Mouse (Mus musculus): Measurements from ENCODE around the gene Nr1h3.
A peak's percentile ranks its signal among the peaks of the same experiment; 100 is the strongest.
"Not testable (repeated sequence)": the region's sequence is repeated elsewhere in the genome, so short reads cannot be mapped to it uniquely, and the experiment has no call there.

Nr1h3 gene

DNA sequence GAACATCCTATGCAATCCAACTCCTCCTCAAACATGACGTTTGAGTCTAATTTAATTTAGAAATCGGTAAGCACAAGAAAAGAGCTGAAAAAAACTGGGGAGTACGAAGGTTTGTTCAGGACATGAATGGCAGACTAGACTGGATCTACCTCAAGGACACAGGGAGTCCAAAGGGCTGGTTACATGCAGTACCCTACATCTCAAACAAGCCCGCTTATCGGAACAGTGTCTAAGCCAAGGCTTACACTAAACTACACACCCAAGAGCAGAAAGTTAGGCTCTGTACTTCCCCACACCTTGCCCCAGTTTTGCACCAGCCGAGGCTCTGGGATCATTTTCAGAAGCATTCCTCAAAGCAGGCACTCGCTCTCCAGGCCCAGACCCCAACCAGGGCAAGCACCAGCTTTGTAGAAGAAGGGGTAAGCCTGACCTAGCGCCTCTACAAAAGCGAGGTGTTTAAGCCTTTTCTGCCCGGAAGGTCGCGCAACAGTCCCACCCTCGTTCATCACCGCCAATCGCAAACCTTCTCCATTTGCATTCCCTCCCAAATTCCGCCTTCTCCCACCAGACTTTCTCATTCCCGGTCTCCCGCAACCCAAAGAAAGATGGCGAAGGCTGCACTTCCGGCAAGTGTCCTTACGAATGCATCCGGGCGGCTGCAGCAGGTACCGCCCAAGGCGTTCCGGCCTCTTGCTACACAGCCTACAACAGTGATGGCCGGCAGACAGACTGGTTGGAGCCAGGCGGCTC, at the start of gene Nr1h3, which contains the start of gene Acp2:
Nr1h3 (minus strand) TSS at position 613 of the 750 bp plus-strand sequence.
Acp2 (plus strand) TSS at position 664 of the 750 bp plus-strand sequence.
- DNase-seq (ENCODE audit: low read depth, low spot score): peak; percentile 89

DNA sequence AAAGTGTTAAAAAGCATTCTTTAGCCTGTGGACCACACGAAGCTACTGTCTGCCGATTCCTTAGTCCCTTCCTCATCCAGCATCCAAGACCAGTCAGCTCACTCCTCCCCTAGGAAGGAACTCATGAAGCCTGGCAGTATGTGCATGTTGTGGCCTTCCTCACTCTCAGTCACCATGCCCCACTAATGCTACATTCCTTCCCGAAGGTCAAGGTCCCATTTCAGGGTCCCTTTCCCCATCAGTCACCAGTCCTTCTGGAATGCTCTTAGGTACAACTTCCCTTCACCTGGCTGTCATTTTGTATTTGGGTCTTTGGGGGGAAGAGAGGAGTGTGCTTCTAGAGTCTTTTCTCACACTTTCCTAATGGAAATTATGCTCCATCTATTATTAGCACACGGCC, 49.4 kb upstream of the Nr1h3 start:
- DNase-seq (ENCODE audit: low read depth, low spot score): no peak

DNA sequence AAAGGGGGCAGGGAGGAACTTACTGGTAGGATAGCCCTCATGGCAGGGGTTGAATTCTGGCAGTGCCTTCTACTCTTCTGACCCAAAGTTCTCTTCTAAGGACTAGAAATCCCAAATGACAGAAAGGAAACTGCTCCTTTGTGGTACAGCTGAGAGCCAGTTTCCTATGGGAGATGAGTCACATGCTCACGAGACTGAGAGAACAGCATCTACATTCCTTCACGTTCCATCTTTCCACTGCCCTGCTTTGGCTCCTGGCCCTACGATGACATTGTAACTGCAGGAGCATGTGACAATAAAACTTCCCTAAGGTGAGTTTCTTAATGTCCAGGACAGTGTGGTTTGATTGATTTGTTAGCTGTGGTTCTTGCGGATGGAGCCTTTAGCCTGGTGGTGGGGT, 45.7 kb upstream of the Nr1h3 start:
- DNase-seq (ENCODE audit: low read depth, low spot score): no peak

DNA sequence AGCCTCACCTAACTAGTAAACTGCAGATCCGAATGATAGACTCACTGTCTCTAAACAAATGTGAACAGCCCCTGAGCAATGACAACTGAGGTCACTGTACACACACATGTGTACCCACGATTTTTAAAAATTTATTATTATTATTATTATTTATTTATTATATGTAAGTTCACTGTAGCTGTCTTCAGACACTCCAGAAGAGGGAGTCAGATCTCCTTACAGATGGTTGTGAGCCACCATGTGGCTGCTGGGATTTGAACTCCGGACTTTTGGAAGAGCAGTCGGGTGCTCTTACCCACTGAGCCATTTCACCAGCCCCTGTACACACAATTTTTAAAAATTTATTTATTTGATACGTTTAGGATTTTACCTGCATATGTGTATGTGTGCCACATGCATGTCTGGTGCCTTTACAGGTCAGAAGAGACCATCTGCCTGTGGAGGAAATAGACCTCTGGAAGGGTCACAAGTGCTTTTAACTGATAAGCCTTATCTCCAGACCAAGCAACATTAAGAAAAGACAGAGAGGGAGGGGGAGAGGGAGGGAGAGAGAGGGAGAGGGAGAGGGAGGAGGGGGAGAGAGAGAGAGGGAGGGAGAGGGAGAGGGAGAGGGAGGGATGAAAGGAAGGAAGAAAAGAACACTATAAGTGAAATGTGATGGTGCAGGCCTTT, 42.1 kb upstream of the Nr1h3 start:
- DNase-seq (ENCODE audit: low read depth, low spot score): no peak

DNA sequence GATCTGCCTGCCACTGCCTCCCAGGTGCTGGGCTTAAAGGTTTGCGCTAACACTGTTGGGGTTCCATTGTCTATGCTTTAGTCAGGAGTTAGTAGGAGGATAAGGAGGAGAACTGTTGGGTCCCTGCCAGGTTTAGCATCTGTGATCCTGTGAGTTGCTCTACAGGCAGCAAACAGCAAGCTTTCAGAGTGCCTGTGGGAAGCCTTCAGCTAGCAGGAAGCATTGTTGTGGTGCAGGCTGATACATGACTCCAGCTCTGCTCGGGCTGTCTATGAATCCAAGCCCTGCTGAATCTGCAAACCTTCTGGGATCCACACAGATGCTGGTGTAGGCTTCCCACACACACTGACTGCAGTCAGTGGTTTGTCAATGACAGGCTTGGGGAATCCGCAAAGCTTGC, 40.8 kb upstream of the Nr1h3 start:
- no peak for DNase-seq (ENCODE audit: low read depth, low spot score)

DNA sequence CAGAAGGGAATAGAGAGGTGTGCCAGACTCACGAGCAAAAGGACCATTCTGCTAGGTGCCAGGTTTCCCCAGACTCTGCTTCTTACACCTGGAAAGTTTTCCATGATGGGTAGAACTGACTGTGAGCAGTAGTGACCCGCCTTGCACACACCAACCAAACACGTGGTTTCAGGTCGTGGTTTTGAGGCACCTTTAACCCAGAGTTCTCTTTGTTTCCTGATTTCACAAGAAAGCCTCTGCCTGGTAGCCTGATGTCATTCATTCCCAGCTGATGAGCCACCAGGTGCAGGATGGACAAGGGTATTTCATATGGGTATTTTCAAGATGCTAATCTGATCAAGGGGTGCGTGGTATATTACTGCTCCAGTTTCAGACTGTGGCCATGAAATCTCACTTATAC, 39.9 kb upstream of the Nr1h3 start:
- DNase-seq (ENCODE audit: low read depth, low spot score): no peak

DNA sequence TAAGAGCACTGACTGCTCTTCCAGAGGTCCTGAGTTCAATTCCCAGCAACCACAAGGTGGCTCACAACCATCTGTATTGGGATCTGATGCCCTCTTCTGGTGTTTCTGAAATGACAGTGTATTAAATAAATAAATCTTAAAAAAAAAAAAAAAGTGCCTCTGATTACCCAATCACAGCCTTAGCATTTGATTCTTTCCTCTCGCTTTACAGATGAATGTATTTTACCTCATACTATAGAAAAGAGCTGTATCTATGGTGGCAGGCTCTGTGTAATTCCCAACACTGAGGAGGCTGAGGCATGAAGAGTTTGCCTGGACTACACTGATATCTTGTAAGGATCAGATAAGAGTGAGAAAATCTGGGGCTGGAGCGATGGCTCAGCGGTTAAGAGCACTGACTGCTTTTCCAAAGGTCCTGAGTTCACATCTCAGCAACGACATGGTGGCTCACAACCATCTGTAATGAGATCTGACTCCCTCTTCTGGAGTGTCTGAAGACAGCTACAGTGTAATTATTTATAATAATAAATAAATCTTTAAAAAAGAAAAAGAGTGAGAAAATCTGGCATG, 35.0 kb upstream of the Nr1h3 start:
- DNase-seq (ENCODE audit: low read depth, low spot score): not testable (repeated sequence)

DNA sequence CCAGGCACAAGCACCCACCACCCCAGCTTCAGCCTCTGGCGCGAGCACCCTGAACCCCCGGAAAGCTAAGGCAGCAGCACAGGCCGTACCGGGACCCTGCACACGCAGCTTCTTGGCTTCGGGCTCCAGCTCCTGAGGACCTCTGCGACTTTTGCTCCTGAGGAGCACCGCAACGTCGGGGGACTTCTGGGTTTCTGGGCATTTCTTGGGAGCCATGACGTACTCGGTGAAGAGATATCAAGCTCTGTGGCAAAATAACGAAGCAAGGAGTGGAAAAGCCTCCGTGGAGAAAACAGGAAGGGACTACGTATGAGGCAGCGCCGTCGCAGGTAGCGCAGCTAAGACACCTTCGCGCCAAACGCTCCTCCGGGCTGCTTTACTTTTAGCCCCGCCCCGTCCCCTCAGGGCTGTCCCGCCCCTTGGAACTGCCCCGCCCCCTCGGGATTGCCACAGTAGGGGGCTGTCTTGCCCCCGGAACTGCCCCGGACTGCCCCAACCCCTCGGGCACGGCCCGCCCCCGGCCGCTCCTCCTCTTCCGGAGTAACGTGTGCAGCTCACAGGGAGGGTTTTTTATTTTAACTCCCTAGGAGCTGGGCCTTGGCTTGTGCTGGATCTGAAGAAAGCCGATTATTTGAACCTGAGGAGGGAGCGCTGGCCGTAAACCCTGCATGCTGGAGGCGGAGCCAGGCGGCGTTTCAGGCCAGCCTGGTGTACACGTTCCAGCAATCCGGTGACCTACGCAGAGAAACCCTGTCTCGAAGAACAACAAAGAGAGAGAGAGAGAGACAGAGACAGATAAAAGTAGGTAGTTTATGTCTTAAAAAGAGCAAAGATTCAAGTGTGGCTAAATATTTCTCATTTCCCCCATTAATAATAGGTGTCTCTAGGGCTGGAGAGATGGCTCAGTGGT, 34.2 kb upstream of the Nr1h3 start, which contains the start of gene Ddb2:
Ddb2 (minus strand) TSS at position 382 of the 910 bp plus-strand sequence.
- peak; percentile 90 for DNase-seq (ENCODE audit: low read depth, low spot score)

DNA sequence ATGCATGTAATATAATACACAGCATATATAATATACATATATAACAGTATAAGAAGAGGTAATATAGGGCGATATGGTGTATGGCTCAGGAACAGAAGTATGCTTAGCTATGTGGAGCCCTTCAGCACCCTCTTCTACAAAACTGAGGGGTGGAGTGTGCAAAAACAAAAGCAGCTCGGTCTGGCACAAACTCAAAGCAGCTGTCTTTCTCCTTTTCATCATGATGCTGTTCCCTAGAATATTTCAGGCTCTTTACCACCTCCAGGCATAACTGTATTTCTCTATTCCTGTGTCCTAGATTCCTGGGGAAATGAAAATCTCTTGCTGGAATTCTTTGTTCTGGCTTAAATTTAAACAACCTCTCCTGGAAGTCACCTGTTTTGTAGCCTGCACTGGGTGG, 27.1 kb upstream of the Nr1h3 start:
- DNase-seq (ENCODE audit: low read depth, low spot score): no peak

DNA sequence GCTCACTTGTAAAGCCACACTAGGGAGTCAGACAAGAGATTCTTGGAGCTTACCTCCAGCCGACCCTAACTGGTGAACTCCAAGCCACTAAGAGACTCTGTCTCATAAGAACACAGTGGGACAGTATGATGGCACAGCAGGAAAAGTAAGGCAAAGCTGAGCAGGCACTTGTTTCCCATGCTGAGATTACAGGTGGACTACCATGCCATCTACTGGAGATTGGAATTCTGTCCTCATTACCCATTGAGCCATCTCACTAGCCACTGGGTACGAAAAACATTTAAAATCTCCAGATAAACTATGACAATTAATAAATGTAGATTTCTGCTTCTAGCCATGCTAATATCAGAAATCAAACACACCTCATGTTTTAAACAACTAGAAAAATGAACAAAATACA, 21.0 kb upstream of the Nr1h3 start:
- DNase-seq (ENCODE audit: low read depth, low spot score): no peak

DNA sequence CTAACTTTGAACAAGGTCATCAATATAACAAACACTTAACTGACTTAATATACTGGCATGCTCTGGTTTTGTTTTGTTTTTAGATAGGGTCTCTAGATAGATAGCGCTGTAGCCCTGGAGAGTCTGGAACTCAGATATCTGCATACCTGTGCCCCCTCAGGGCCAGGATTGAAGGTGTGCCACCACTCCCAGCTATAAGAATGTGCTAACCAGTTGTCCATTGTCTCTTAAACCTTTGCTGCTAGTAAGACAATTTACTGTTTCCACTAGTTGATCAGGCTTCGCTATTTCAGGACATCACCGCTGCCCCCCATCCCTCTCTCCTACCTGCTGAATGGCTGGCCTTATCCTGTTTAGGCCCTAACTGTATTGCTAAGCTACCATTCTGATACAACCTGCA, 17.9 kb upstream of the Nr1h3 start:
- no peak for DNase-seq (ENCODE audit: low read depth, low spot score)

DNA sequence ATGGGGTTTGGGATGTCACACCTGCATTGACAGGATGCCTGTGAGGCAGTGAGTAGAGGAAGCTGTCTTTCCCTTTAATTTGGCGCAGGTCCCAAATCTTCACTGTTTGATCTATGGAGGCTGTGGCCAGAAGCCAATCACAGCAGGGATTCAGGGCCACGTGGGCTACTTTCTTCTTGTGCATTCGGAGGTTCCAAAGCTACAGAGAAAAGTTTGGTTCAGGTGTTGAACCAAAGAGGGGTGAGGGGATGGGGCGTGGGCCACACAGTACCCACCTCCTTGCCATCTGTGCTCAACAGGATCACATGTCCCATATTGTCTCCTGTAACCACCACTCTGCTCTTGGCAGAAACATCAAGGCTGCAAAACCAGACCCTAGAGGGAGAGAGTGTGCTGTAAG, 14.4 kb upstream of the Nr1h3 start:
- no peak for DNase-seq (ENCODE audit: low read depth, low spot score)

DNA sequence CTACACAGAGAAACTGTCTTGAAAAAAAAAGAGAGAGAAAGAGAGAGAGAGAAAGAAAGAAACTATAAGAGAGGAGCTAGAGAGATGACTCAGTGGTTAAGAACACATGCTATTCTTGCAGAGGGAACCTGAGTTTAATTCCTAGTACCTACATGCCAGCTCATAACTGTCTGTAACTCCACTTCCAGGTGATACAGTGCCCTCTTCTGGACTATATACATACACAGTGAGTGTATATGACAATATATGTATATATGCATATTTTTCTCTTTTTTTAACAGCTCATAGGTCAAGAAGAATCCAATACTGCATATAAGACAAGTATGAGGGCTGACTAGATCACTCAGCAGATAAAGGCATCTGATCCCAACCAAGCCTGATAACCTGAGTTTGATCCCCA, 10.7 kb upstream of the Nr1h3 start:
- no peak for DNase-seq (ENCODE audit: low read depth, low spot score)

DNA sequence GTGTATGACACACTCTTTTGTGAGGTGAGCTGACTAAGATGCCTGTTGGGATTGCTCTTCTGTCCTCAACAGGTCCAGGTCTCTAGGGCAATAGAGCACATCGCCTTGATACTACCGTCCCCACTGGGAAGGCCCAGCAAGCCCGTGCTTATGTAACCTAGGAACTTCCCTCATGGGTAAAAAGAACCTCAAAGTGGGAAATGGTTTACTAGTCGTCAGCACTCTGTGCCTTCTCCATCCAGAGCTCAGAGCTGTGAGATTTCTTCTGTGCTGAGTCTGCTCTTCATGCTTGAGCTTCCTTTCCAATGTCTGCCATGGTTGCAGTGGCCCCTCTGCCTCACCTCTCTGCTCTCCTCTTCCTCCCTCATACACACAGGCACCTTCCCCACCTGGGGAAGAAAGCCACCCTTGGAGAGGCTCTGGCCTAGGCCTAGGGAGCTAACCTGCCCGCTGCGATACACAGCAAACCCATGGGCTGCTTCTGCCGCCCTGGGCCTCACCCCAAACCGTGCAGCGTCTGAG, 3.7 kb upstream of the Nr1h3 start:
- DNase-seq (ENCODE audit: low read depth, low spot score): no peak

DNA sequence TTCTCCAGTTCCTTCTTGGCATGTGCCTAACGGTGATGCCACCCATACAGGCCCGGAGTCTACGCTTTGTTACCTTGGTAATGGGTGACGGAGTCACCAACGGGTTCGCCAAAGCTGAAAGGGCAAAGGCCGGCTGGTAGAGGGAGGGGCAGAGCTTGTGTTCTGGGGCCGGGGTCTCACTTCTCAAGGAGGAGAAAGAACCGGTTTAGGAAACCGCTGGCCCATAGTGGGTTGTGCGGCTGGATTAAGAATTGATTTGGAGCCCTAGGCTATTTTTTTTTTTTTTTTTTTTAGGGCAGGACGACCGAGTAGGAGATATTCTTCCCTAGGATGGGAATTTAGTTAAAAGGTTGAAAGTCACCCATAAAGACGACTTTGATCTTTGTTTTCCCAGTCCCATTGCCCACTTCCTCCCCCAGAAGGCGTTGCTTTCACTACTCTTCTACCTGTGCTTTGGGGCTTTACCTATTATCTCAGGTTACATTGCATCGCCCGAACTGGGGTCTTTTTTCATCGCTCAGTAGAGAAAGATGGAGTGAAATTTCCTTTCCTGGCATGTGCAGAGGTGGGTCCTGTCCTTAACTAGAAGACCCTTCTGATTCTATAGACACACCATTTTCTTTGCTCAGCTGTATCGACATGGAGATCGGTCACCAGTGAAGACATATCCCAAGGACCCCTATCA, 480 bp upstream of the Nr1h3 start:
- no peak for DNase-seq (ENCODE audit: low read depth, low spot score)

DNA sequence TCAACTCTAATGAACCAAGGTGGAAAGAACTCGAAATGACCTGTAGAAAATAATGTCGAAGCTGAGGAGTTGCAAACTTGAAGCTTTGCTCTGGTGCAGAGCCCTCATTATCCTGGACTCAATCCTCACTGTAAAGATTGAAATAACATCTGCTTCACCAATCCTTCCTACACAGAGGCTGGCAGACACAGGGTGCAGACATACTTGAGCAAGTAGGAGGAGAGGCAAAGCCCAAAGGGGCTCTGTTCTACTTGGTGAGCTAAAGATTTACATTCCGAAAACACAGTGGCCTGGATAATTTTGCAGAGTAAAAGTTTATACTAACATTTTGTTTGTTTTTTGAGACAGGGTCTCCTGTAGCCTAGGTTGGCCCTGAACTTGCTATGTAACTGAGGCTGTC, 3.7 kb downstream of the Nr1h3 start:
- DNase-seq (ENCODE audit: low read depth, low spot score): no peak

DNA sequence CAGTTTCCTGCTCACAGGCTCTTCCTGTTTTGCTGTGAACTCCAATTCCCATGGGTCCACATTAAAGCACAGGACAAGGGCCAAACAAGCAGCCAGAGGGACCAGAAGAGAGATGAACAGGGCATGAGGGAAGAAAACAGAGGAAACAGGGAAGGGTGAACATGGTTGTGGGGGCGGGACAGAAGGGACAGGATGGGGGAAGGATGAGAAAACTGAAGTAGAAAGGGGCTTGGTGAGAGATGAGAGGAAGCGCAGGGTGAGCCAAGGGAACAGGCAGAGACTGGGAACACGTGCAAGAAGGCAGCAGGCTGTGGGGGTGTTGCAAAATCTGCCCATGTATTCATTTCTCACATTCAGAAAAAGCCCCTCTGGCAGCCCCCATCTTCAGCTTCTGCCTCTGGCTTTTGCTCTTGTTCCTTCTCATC, 6.0 kb downstream of the Nr1h3 start:
- no peak for DNase-seq (ENCODE audit: low read depth, low spot score)

DNA sequence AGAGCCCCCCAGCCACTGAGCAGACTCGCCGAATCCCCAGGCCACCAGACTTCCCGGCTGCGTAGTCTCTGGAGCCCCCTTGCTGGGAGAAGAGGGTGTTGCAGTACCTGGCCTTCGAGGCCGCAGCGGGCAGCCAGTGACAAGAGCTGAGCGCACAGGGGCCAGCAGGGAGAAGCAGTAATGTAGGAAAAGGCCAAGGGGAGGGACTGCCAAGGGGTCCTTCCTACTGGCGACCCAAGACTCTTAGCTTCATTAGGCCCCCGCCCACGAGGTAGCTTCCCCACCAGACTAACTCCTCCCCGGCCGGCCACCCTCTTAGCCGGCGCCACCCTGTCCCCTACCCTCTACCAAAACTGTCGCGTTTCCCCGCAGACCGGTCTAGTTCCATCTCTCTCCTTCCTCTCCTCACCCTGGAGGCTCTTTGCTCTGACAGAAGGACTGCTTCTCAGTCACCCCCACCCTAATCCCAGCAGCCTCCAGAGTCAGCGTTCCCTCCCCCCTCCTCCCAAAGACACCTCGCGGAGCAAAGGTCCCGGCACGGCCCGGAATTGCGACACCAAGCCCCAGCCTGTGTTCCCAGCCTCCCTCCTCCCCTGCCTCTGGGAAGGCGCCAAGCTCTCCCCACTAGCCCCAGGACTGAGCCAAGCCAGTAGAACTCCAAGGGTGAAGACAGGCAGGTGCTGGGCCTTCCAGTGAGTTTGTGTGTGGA, 7.9 kb downstream of the Nr1h3 start:
- DNase-seq (ENCODE audit: low read depth, low spot score): no peak

DNA sequence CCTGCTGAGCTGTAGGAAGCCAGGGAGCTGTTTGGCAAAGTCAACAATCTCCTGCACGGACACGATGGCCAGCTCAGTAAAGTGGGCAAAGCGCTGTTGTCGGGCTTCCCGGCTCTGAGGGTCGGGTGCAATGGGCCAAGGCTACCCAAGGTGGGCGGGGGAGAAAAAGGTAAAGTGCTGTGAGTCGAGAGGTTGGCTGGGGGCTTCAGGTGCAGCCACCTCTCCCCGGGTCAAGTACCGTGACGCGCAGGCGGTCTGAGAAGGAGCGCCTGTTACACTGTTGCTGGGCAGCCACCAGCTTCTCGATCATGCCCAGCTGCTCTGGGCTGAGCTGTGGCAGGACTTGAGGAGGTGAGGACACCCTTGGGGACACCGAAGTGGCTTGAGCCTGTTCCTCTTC, 12.1 kb downstream of the Nr1h3 start:
- DNase-seq (ENCODE audit: low read depth, low spot score): no peak

DNA sequence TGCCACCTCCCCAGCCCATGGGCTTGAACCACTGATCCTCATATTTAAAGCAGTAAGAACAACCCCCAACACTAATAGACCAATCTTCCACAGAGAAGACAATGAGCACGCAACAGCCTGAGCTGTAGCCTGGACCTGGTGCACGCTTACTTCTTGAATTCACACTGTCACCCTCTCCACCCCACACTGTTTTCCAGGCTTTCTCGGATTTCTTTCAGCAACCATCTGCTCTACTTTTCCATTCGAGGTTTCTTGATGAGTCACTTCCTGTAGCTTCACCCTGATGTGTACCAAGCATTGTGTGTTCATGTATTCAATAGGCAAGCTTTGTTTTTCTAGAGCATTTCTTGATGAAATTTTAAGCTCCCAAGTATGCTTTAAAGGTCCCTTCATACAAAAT, 15.2 kb downstream of the Nr1h3 start:
- DNase-seq (ENCODE audit: low read depth, low spot score): no peak

Measured in WW6 (cell line).